Mouse (Mus musculus): ENCODE data around the gene Pcid2. TPM values are rescaled to one million over a fixed set of nuclear protein-coding genes. Genes with fewer than 3 reads are reported as not detected.
A peak's percentile ranks its signal among the peaks of the same experiment; 100 is the strongest.
"Not testable (repeated sequence)": the region's sequence is repeated elsewhere in the genome, so short reads cannot be mapped to it uniquely, and the experiment has no call there.

Gene Pcid2
- polyA plus RNA-seq, 1 experiment from 2014 or later = 57.4 TPM

DNA sequence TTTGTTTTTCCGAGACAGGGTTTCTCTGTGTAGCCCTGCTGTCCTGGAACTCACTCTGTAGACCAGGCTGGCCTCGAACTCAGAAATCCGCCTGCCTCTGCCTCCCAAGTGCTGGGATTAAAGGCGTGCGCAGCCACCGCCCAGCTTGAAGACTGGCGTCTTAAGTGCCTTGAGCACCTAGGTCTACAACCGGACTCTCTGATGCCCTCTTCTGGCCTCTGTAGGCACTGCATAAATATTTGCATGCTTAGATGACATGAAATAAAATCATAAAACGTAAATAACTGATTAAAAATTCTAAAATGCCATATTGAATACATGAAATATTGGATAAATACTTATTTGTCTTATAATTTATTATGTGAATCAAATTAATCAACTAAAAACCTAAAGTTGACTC lies 27.0 kb upstream of the Pcid2 start:
- H3K27ac ChIP-seq (replicated peaks; ENCODE audit: low read depth, low read length); H3K27me3 ChIP-seq (ENCODE audit: control insufficient read depth, insufficient read depth, low read length); H3K9me3 ChIP-seq (ENCODE audit: control insufficient read depth, low read length); H3K4me2 ChIP-seq (ENCODE audit: low read depth, severe bottlenecking); H3K4me1 ChIP-seq (ENCODE audit: control insufficient read depth, insufficient read depth, low read length); H3K9ac ChIP-seq (ENCODE audit: low read length); ATAC-seq (ENCODE audit: insufficient number of reproducible peaks, low FRiP score, low TSS enrichment, low read depth); H3K4me3 ChIP-seq (ENCODE audit: low read depth, low read length): not testable (repeated sequence)
- peaks cover 33% of the 10 kb centered on the region for H3K36me3 ChIP-seq (ENCODE audit: control insufficient read depth, insufficient read depth, low read length)
- peak; percentile 67 for DNase-seq (ENCODE audit: low spot score)
- 74% methylated on average over 9 of the region's 9 CpGs for WGBS

DNA sequence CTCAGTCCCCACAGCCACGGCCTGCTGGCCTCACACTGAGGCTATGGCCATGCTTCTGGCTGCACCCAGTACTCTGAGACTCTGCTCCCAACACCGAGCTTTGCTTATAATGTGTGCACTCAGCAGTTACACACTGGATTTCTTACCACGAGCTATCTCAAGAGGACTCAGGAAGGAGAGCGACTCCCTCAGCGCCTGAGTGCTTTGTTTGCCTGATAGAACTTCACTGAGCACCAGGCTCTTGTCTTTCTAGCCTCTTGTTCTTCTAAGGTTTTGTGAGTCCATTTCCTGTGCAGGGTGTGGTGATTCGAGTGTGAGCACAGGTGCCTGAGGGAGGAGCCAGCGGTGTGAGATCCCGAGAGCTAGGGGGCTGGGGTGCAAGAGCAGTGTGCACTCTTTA lies 19.6 kb upstream of the Pcid2 start:
- H3K27me3 ChIP-seq (ENCODE audit: control insufficient read depth, insufficient read depth, low read length) = no peaks in the 10 kb centered on the region

GRCm38 (mm10) chr8:13122887-13123421 lies 17.7 kb upstream of the Pcid2 start:
- no peak for ATAC-seq (ENCODE audit: insufficient number of reproducible peaks, low FRiP score, low TSS enrichment, low read depth)

More for the DNA sequence above, 19.6 kb upstream of the Pcid2 start:
- WGBS = 88% methylated on average over 8 of the region's 8 CpGs
- H3K27ac ChIP-seq (replicated peaks; ENCODE audit: low read depth, low read length) = no peak overlapping the region
- ATAC-seq (ENCODE audit: insufficient number of reproducible peaks, low FRiP score, low TSS enrichment, low read depth) (no peak), DNase-seq (ENCODE audit: low spot score) (no peak)
- H3K4me2 ChIP-seq (ENCODE audit: low read depth, severe bottlenecking) = no peak overlapping the region
- H3K9me3 ChIP-seq (ENCODE audit: control insufficient read depth, low read length) = no peaks in the 10 kb centered on the region
- no peaks in the 10 kb centered on the region for H3K4me1 ChIP-seq (ENCODE audit: control insufficient read depth, insufficient read depth, low read length)
- H3K36me3 ChIP-seq (ENCODE audit: control insufficient read depth, insufficient read depth, low read length) = peaks cover 13% of the 10 kb centered on the region
- no peak overlapping the region for H3K4me3 ChIP-seq (ENCODE audit: low read depth, low read length)
- H3K9ac ChIP-seq (ENCODE audit: low read length) = no peak overlapping the region

DNA sequence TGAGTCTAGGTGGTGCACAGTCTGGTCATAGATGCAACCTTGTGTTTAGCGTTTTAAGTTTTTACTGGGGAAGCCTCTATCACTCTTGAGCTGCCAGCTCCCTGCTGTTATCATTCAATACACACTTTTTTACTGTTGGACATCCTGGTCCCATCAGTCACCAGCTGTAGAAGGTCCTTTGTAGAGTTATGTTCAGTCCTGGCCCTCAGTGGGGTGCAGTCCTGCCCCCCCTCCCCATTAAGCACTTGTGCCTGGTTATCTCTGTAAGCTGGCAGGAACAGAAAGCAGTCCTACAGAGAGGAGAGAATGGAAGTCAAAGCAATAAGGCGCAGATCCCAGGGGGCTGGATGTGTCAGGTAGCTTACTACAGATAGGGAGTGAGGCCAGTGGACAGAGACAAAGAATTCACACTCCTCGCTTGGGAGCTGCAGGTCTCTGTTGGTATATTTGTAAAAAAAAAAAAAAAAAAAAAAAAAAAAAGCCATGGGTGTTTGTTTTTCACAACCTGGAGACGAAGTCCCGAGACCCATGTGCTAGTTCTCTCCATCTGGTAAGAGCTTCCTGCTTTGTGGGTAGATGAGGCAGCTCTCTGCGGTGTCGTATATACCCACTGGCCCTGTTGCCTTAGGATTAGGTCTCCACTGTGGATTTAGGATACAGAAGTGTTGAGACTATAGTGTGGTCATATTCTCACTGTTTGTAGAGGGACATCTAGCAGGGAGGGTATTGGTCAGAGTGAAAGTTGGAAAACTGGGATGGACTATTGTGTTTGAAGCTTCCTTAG lies 15.8 kb upstream of the Pcid2 start:
- H3K36me3 ChIP-seq (ENCODE audit: control insufficient read depth, insufficient read depth, low read length) = peaks cover 7% of the 10 kb centered on the region; the same call in 1 of the 2 replicates
- H3K9ac ChIP-seq (ENCODE audit: low read length) = no peak overlapping the region
- no peak overlapping the region for H3K4me3 ChIP-seq (ENCODE audit: low read depth, low read length)
- ATAC-seq (ENCODE audit: insufficient number of reproducible peaks, low FRiP score, low TSS enrichment, low read depth) = no peak
- no peaks in the 10 kb centered on the region for H3K9me3 ChIP-seq (ENCODE audit: control insufficient read depth, low read length)
- DNase-seq (ENCODE audit: low spot score) = no peak
- H3K4me2 ChIP-seq (ENCODE audit: low read depth, severe bottlenecking) = no peak overlapping the region
- 91% methylated on average over 7 of the region's 7 CpGs for WGBS
- no peaks in the 10 kb centered on the region for H3K4me1 ChIP-seq (ENCODE audit: control insufficient read depth, insufficient read depth, low read length)
- H3K27ac ChIP-seq (replicated peaks; ENCODE audit: low read depth, low read length) = no peak overlapping the region
- H3K27me3 ChIP-seq (ENCODE audit: control insufficient read depth, insufficient read depth, low read length) = no peaks in the 10 kb centered on the region

More at GRCm38 (mm10) chr8:13122887-13123421, 17.7 kb upstream of the Pcid2 start:
- Histone ChIP-seq H3K27ac (replicated peaks; ENCODE audit: low read depth, low read length) (no peak overlapping the region), H3K4me3 (ENCODE audit: low read depth, low read length) (no peak overlapping the region), H3K9me3 (ENCODE audit: control insufficient read depth, low read length) (no peaks in the 10 kb centered on the region), H3K9ac (ENCODE audit: low read length) (no peak overlapping the region), H3K4me2 (ENCODE audit: low read depth, severe bottlenecking) (no peak overlapping the region), H3K27me3 (ENCODE audit: control insufficient read depth, insufficient read depth, low read length) (no peaks in the 10 kb centered on the region), H3K4me1 (ENCODE audit: control insufficient read depth, insufficient read depth, low read length) (no peaks in the 10 kb centered on the region), H3K36me3 (ENCODE audit: control insufficient read depth, insufficient read depth, low read length) (peaks cover 12% of the 10 kb centered on the region)
- WGBS = 92% methylated on average over 7 of the region's 7 CpGs
- DNase-seq (ENCODE audit: low spot score) = no peak

GRCm38 (mm10) chr8:13118516-13118915 lies 13.3 kb upstream of the Pcid2 start:
- ATAC-seq (ENCODE audit: insufficient number of reproducible peaks, low FRiP score, low TSS enrichment, low read depth) (no peak), DNase-seq (ENCODE audit: low spot score) (no peak)
- no peak overlapping the region for H3K4me2 ChIP-seq (ENCODE audit: low read depth, severe bottlenecking)
- no peaks in the 10 kb centered on the region for H3K9me3 ChIP-seq (ENCODE audit: control insufficient read depth, low read length)
- no peak overlapping the region for H3K27ac ChIP-seq (replicated peaks; ENCODE audit: low read depth, low read length)
- 82% methylated on average over 3 of the region's 3 CpGs for whole genome bisulfite sequencing
- H3K27me3 ChIP-seq (ENCODE audit: control insufficient read depth, insufficient read depth, low read length) = no peaks in the 10 kb centered on the region
- no peaks in the 10 kb centered on the region for H3K4me1 ChIP-seq (ENCODE audit: control insufficient read depth, insufficient read depth, low read length)
- H3K9ac ChIP-seq (ENCODE audit: low read length) = no peak overlapping the region
- H3K36me3 ChIP-seq (ENCODE audit: control insufficient read depth, insufficient read depth, low read length) = peaks cover 7% of the 10 kb centered on the region; the same call in 1 of the 2 replicates
- no peak overlapping the region for H3K4me3 ChIP-seq (ENCODE audit: low read depth, low read length)

GRCm38 (mm10) chr8:13117096-13117495 lies 11.8 kb upstream of the Pcid2 start:
- ATAC-seq (ENCODE audit: insufficient number of reproducible peaks, low FRiP score, low TSS enrichment, low read depth) (no peak), DNase-seq (ENCODE audit: low spot score) (no peak)
- Histone ChIP-seq H3K36me3 (ENCODE audit: control insufficient read depth, insufficient read depth, low read length) (peaks cover 7% of the 10 kb centered on the region; the same call in 1 of the 2 replicates), H3K27me3 (ENCODE audit: control insufficient read depth, insufficient read depth, low read length) (no peaks in the 10 kb centered on the region), H3K4me3 (ENCODE audit: low read depth, low read length) (no peak overlapping the region), H3K4me1 (ENCODE audit: control insufficient read depth, insufficient read depth, low read length) (no peaks in the 10 kb centered on the region), H3K9ac (ENCODE audit: low read length) (no peak overlapping the region), H3K27ac (replicated peaks; ENCODE audit: low read depth, low read length) (no peak overlapping the region), H3K9me3 (ENCODE audit: control insufficient read depth, low read length) (no peaks in the 10 kb centered on the region), H3K4me2 (ENCODE audit: low read depth, severe bottlenecking) (no peak overlapping the region)
- WGBS = 92% methylated on average over 2 of the region's 2 CpGs

DNA sequence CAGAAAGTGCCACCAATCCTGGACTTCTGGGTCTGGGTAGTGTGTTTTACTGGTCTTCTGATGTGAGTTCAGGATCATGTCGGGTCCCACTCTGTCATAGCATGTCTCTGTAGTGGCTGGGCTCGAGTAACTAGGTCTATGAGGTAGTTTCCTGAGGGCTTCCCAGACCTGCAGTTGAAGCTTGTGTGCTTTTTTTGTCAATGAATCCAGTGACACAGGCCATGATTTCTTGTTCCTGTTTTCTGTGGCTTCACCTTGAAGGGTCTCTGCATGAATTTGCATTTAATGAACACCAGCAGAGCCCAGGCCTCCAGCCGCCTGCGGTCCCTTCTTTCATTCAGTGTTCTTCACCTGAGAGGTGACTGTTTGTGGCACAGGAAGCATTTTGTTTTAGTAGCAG lies 8.0 kb upstream of the Pcid2 start:
- Histone ChIP-seq H3K9ac (ENCODE audit: low read length) (no peak overlapping the region), H3K4me2 (ENCODE audit: low read depth, severe bottlenecking) (no peak overlapping the region), H3K27ac (replicated peaks; ENCODE audit: low read depth, low read length) (no peak overlapping the region), H3K9me3 (ENCODE audit: control insufficient read depth, low read length) (no peaks in the 10 kb centered on the region), H3K4me1 (ENCODE audit: control insufficient read depth, insufficient read depth, low read length) (no peaks in the 10 kb centered on the region), H3K36me3 (ENCODE audit: control insufficient read depth, insufficient read depth, low read length) (peaks cover 7% of the 10 kb centered on the region; the same call in 1 of the 2 replicates), H3K4me3 (ENCODE audit: low read depth, low read length) (no peak overlapping the region), H3K27me3 (ENCODE audit: control insufficient read depth, insufficient read depth, low read length) (no peaks in the 10 kb centered on the region)
- DNase-seq (ENCODE audit: low spot score) (no peak), ATAC-seq (ENCODE audit: insufficient number of reproducible peaks, low FRiP score, low TSS enrichment, low read depth) (no peak)
- 94% methylated on average over 4 of the region's 4 CpGs for WGBS

GRCm38 (mm10) chr8:13111917-13112316 lies 6.7 kb upstream of the Pcid2 start:
- H3K9ac ChIP-seq (ENCODE audit: low read length) = no peak overlapping the region
- no peaks in the 10 kb centered on the region for H3K27me3 ChIP-seq (ENCODE audit: control insufficient read depth, insufficient read depth, low read length)
- WGBS = 88% methylated on average over 11 of the region's 11 CpGs
- H3K4me3 ChIP-seq (ENCODE audit: low read depth, low read length) = no peak overlapping the region
- H3K9me3 ChIP-seq (ENCODE audit: control insufficient read depth, low read length) = no peaks in the 10 kb centered on the region
- H3K36me3 ChIP-seq (ENCODE audit: control insufficient read depth, insufficient read depth, low read length) = peaks cover 10% of the 10 kb centered on the region; the same call in 1 of the 2 replicates
- no peak overlapping the region for H3K27ac ChIP-seq (replicated peaks; ENCODE audit: low read depth, low read length)
- no peaks in the 10 kb centered on the region for H3K4me1 ChIP-seq (ENCODE audit: control insufficient read depth, insufficient read depth, low read length)
- DNase-seq (ENCODE audit: low spot score) (no peak), ATAC-seq (ENCODE audit: insufficient number of reproducible peaks, low FRiP score, low TSS enrichment, low read depth) (no peak)
- H3K4me2 ChIP-seq (ENCODE audit: low read depth, severe bottlenecking) = no peak overlapping the region
